Mouse (Mus musculus): ENCODE data around the gene Urm1.
"Not testable (repeated sequence)": the region's sequence is repeated elsewhere in the genome, so short reads cannot be mapped to it uniquely, and the experiment has no call there.

Urm1 gene

DNA sequence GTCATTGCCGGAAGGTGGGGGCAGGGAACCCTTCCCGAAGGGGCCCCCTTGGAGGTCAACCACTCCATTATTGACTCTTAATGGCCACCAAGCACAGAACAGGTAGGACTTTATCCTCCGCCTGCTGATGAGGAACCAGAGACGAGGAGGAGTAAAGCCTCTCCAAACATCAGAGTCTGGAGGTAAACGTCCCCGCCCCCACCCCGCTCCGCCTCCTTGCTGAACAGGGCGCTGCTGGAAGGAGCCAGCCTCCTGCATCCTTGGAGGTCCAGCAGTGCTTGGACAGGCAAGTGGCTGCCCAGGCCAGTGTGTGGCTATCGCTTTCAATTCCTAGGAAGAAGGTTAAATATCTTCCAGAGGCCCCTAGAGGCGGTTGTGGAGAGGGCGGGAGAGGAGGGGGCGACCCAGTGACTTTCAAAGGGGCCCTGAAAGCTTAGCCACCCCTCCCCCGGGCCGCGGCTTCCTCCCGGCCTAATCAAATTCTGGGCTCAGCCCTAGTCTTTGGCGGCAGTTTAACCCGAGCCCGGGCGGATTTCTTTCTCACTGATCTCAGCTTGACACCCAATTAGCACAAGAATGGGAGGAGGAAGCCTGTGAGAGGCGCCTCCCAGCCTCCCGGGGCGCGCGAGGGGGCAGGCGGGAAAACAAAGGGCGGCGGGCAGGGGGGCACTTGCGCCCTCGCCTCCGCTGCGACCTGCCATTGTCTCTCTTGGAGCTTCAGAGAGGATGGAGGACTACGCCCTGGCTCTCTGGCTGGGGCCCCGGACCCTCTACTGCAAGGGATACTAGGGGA lies at the start of gene Urm1:
Gene Urm1 (plus strand): TSS at position 51 of the 793 bp plus-strand sequence.
- peak; percentile 86 for DNase-seq

- DNase-seq, result no peak
These were observed 49.7 kb upstream of the Urm1 start for GRCm38 (mm10) chr2:29770162-29770561.

- DNase-seq, result no peak
These were observed 48.0 kb upstream of the Urm1 start for GRCm38 (mm10) chr2:29771611-29772461.

GRCm38 (mm10) chr2:29773323-29773722 lies 46.6 kb upstream of the Urm1 start:
- DNase-seq, result no peak

- not testable (repeated sequence) for DNase-seq
These were observed 38.6 kb upstream of the Urm1 start for GRCm38 (mm10) chr2:29781256-29781655.

DNA sequence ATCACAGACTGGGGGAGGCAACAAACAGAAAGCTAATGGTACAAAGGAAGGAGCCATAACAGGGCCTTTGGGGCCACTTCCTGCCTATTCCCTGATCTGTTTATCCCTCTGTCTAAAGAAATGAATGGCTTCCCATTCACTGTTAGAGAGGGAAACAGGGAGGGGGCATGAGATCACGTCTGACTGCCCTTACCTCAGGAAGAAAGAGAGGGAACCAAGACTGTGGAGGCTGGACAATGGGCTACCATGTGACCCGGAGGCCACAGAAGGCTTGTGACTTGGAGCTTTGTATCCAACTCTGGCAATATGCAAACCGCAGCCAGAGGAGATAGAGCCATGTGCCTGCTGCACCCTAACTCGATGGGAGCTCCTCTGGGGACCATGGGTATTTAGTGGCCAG lies 35.6 kb upstream of the Urm1 start:
- no peak for DNase-seq

DNA sequence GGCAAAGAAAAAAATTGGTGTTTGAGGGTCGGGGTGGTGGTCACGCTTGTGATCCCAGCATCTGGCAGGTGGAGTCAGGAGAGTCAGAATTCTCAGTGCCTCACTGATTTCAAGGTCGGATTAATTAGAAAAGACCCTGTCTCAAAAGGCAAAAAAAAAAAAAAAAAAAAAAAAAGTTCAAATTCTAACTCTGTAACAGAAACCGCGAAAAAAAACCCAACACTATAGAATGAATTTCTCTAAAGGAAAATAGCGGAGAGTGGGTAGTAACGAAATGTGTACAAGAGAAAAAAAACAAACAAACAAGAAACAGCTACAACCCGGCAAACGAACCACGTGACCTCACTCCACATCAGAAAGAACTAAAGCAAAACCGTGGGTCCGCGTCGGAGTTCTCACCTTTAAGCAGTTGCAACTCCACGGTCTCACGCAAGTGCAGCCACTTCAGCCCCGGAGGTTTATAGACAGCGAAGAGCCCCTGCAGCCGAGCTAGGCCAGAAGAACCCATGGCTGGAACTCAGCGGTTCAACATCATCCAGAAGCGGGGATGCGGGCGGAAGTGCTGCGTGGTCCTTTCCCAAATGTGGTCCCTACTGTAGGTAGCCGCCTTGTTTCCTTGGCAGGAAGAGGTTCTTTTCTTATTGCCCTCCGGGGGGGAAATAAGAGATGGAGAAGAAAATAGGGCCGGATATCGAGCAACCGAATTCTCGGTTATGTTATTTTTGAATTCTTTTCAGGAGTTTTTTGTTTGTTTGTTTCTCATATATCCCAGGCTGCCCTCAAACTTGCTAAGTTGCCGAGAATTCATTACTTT lies 32.6 kb upstream of the Urm1 start, which contains the start of gene Coq4:
Gene Coq4 (plus strand): TSS at position 390 of the 814 bp plus-strand sequence.
- DNase-seq, result peak; percentile 93

DNA sequence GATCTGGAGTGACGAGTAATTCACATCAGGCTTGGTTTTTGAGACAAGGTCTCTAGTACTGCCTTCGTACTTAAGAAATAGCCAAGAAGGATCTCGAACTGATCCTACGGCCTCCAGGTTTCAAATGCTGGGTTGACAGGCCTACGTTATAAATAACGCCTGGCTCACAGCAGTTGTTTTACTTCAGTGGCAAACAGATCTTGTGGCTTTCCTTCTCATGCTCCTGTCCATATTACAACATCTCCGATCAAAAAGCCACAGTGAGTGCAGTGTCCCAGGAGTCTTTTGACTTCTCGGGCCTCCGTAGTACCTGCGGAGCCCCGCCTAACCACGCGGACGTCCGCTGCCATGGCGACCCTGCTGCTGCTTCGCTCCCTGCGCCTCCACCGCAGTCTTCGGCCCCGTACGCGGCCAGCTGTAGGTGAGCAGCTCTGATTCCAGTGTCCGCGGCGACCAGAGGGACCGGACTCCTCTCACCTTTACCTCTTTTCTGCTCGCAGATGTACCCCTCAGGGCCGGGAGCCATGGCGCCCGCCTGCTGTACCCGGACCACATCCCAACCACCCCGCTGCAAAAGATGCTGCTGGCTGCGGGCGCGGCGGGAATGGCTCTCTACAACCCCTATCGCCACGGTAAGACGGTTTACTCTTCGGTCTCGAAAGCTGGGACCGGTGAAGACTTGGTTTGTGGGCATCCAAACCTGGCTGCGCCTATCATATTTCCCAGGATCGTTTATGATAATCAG lies 31.8 kb upstream of the Urm1 start, which contains the start of gene Trub2:
Gene Trub2 (minus strand): TSS at position 566 of the 745 bp plus-strand sequence.
- peak; percentile 90 for DNase-seq

- DNase-seq, result no peak
These were observed 26.9 kb upstream of the Urm1 start for GRCm38 (mm10) chr2:29792772-29793487.

DNA sequence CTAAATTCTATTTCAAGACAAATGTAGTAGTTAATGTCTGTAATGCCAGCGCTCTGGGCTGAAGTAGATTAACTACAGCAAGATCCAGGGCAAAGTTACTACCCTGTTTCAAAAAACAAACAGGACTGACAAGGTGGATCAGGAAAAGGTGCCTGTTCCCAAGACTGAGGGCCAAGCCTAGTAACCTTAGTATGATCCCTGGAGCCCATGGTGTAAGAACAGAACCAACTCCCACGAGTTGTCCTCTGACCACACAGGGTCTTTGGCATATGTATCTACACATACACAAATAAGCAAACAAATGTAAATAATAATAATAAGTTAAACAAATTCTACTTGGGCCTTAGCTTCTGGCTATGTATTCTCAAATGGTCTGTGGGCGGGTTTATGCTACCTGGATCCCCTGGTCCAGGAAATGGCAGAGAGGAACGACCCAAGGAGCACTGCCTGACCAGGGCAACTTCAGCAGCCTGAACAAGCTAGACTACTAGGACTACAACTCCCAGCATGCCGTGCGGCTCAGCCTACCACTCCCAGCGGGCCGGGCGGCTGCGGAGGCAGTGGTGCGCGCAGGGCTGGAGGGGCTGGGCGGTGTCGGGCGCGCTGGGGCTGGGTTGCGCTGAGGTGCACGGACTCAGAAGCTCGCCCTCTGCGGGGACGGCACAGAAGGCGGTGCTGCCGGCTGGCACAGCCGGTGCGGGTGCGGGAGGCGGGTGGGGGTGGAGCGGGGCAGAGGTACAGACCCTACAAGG lies 17.6 kb upstream of the Urm1 start, which contains the start of gene Slc27a4:
Gene Slc27a4 (plus strand): TSS at position 560 of the 752 bp plus-strand sequence.
- DNase-seq, result peak; percentile 99

DNA sequence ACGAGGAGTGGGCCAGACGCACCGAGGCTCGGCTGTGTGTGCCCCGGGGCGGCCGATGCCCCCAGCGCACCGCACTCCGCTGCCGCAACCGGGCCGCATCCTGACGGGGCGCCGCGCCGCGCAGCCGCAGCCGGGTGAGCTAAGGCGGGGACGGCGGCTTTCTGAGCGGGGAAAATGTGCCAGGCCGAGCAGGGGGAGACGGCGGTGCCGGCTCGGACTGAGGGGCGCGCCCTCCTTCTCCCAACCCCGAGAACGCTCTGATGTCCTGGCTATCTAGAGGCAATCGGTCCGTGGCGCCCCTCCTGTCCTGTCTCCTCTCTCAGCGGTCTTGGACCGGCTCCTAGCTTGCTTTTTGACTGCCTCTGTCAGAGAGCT lies 17.1 kb upstream of the Urm1 start:
- DNase-seq, result no peak

DNA sequence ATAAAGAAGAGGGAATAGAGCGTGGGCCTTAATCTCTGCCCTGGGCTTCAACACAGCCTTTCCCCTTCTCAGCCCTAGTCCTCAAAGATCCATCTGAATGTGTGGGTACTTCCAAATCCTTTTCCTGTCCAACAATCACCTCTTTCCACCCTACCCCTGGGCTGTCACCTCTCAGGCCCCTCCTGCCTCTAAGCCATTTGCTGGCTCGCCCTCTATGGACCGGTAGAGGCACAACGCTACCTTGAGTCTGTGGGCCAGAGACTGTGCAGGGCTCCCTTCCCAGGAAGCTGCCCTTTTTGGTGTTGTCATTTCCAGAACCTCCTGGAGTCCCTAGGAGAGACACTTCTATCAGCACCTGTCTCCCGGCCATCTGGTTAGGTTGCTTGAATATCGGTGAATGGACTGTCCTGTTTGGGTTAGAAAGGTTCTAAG lies 16.5 kb upstream of the Urm1 start:
- peak; percentile 51 for DNase-seq

DNA sequence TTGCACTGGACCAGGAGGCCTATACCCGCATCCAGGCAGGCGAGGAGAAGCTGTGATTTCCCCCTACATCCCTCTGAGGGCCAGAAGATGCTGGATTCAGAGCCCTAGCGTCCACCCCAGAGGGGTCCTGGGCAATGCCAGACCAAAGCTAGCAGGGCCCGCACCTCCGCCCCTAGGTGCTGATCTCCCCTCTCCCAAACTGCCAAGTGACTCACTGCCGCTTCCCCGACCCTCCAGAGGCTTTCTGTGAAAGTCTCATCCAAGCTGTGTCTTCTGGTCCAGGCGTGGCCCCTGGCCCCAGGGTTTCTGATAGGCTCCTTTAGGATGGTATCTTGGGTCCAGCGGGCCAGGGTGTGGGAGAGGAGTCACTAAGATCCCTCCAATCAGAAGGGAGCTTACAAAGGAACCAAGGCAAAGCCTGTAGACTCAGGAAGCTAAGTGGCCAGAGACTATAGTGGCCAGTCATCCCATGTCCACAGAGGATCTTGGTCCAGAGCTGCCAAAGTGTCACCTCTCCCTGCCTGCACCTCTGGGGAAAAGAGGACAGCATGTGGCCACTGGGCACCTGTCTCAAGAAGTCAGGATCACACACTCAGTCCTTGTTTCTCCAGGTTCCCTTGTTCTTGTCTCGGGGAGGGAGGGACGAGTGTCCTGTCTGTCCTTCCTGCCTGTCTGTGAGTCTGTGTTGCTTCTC lies 4.0 kb upstream of the Urm1 start:
- no peak for DNase-seq

- peak; percentile 93 for DNase-seq
These were observed 2.2 kb upstream of the Urm1 start for GRCm38 (mm10) chr2:29817426-29818232.

DNA sequence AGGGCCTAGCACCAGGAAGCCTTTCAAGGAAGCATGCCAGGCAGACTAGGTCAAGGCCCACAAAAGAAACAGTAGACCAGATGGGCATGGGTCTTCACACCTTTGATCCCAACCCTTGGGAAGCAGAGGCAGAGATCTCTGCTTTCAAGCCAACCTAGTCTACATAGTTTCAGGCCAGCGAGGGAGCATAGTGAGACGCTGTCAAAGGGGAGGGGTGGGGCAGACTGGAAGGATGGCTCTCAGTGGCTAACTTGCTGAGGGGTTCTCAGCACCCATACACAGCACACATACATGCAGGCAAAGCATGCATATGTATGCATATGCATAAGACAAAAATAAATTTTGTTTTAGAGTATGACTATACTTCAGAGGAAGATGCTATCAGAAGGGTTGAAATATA lies 512 bp upstream of the Urm1 start:
- DNase-seq, result no peak

DNA sequence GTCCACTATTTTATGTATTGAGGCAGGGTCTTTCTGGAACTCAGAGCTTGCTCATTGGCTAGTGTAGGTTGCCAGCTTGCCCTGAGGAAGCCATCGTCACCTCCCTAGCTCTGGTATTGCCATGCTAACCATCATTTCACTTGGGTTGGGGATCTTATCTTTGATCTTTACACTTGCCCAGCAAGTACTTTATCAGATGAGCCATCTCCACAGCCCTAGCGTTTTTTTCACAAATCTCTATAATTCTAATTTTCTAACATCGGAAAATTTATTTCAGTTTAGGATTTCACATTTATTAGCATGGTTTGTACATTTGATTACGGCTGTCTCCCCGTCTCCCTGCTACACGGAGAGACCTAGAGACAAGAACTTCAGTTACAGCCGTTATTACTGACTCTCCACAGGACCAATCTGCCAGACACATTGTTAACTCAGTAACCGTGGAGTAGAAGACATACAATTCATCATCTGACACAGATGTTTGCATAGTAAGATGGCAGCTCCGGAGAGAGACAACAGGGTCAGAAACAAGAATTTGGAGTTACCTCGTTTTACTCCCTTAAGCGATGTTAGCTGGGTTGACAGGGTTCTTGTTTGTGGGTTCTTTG lies 6.5 kb downstream of the Urm1 start:
- DNase-seq, result no peak

- peak; percentile 97 for DNase-seq
These were observed 7.2 kb downstream of the Urm1 start for GRCm38 (mm10) chr2:29826926-29827708.

- no peak for DNase-seq
These were observed 7.8 kb downstream of the Urm1 start for GRCm38 (mm10) chr2:29827709-29828024.
